Mouse (Mus musculus) limb, embryonic 14.5 days (tissue): ENCODE data around the gene Clmn. TPM values are rescaled to one million over a fixed set of nuclear protein-coding genes. Genes with fewer than 3 reads are reported as not detected.

Experiments used
- ATAC-seq: fragments of 200-750 bp; cut with Nextera tagmentation; 2 replicates; pipeline ENCODE4 v1.8.0; 2017; ENCODE audit warnings: low read depth, moderate number of reproducible peaks, moderate TSS enrichment; ENCODE audit not compliant: low FRiP score
- DNase-seq: peaks from one replicate; pipeline ENCODE4 v3.0.0-alpha.2; 2015; ENCODE audit warnings: low spot score
- H3K27ac ChIP-seq: fragments of 300-500 bp; sonication (generic); replicated peaks from 2 replicates; pipeline ENCODE4 v1.5.1; 2014; ENCODE audit warnings: low read depth, mild to moderate bottlenecking, low read length, moderate library complexity, mixed read lengths
- H3K27me3 ChIP-seq: fragments of 300-500 bp; sonication (generic); 2 replicates; pipeline ENCODE4 v1.6.1; 2014; ENCODE audit warnings: low read length, mixed read lengths; ENCODE audit not compliant: control insufficient read depth, insufficient read depth
- H3K36me3 ChIP-seq: fragments of 300-500 bp; sonication (generic); 2 replicates; pipeline ENCODE4 v1.6.1; 2014; ENCODE audit warnings: mild to moderate bottlenecking, low read length, moderate library complexity, mixed read lengths; ENCODE audit not compliant: control insufficient read depth, insufficient read depth
- H3K4me1 ChIP-seq: fragments of 300-500 bp; sonication (generic); 2 replicates; pipeline ENCODE4 v1.6.1; 2014; ENCODE audit warnings: antibody characterized with exemption, low read length, mixed read lengths; ENCODE audit not compliant: control insufficient read depth, insufficient read depth
- H3K4me2 ChIP-seq: fragments of 300-500 bp; sonication (generic); replicated peaks from 2 replicates; pipeline ENCODE4 v1.6.1; 2014; ENCODE audit warnings: low read depth, mild to moderate bottlenecking, low read length, moderate library complexity; ENCODE audit not compliant: severe bottlenecking
- H3K4me3 ChIP-seq: fragments of 300-500 bp; sonication (generic); replicated peaks from 2 replicates; pipeline ENCODE4 v1.5.1; 2014; ENCODE audit warnings: low read length
- H3K9ac ChIP-seq: fragments of 300-500 bp; sonication (generic); 2 replicates; pipeline ENCODE4 v1.6.1; 2014; ENCODE audit warnings: mild to moderate bottlenecking, low read depth, low read length, moderate library complexity; ENCODE audit not compliant: severe bottlenecking
- H3K9me3 ChIP-seq: fragments of 300-500 bp; sonication (generic); 2 replicates; pipeline ENCODE4 v1.6.1; 2016; ENCODE audit warnings: low read length; ENCODE audit not compliant: control insufficient read depth
- POLR2A ChIP-seq: fragments of 200-500 bp; IDR thresholded peaks from 2 replicates; pipeline ENCODE4 v1.8.0; 2012; ENCODE audit warnings: inconsistent platforms, mild to moderate bottlenecking, moderate library complexity, borderline replicate concordance; ENCODE audit not compliant: insufficient read depth, insufficient read length; ENCODE audit errors: extremely low read depth
- WGBS: fragments of 180-500 bp; shearing (Covaris S2); extraction: QIAGEN DNeasy Blood & Tissue Kit; methylation state at CpG from one replicate; pipeline ENCODE4 v1.1.7; 2014; 5-methylcytosine and 5-hydroxymethylcytosine counted together
- polyA plus RNA-seq, 2 experiments: library from polyadenylated mRNA; depleted of rRNA in 1 of 2; stranded (reverse) in 1 of 2; unstranded in 1 of 2; fragments of >200 nt; fragmentation: Nextera tagmentation in 1 of 2; extraction: Ambion mirVana in 1 of 2; gene quantifications; 2 replicates each; pipeline versions ENCODE4 v1.2.1 to v1.2.3; 2012 to 2014

Gene Clmn
- polyA plus RNA-seq, 2 experiments, result 2.9 to 8.1 TPM

DNA sequence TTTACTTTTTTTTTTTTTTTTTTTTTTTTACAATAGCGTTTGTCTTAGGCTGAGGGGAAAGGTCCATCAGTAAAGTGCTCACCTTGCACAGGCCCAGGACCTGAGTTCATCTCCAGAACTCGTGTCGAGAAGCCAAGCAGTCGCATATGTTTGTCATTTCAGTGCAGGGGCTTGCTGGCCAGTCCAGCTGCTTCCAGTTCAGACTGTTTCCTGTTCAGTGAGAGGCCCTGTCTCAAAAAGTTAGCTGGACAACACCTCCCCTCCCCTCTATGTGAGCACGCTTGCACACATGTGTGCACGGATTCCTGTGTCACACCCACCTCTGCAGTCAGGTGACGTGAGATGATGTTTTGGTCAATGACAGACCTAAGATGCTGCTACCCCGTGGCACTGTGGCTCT, 25.2 kb upstream of the Clmn start:
- Histone ChIP-seq H3K27me3 (no peaks in the 10 kb centered on the region), H3K9me3 (no peaks in the 10 kb centered on the region), H3K9ac (no peak overlapping the region), H3K36me3 (no peaks in the 10 kb centered on the region), H3K27ac (no peak overlapping the region), H3K4me2 (no peak overlapping the region), H3K4me3 (no peak overlapping the region), H3K4me1 (no peaks in the 10 kb centered on the region)
- WGBS, result 63% methylated on average over 8 of the region's 8 CpGs
- DNase-seq (no peak), ATAC-seq (no peak)
- no peak for TF ChIP-seq POLR2A

DNA sequence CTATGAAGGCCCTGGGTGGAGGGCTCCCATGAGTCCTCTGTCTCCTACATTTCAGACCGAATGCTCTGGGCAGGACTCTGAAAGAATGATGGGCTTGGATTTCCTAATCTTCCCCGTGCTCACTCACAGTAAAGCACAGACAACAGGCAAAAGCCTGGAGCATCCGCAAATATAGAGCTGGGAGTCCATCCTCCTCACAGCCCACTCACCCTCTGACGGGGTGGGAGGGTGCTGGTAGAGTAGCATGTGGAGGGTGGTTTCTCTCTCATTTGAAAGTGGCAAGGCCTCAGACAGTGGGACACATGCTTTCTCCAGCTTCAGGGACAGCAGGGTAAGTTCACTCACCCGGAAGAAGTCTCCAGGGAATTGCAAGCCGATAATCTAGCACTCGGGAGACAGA, 21.2 kb upstream of the Clmn start:
- no peaks in the 10 kb centered on the region for H3K36me3 ChIP-seq
- H3K27me3 ChIP-seq, result no peaks in the 10 kb centered on the region
- no peak overlapping the region for H3K9ac ChIP-seq
- no peak overlapping the region for H3K4me2 ChIP-seq
- H3K9me3 ChIP-seq, result no peaks in the 10 kb centered on the region
- H3K4me3 ChIP-seq, result no peak overlapping the region
- 91% methylated on average over 7 of the region's 7 CpGs for WGBS
- no peaks in the 10 kb centered on the region for H3K4me1 ChIP-seq
- ATAC-seq (no peak), DNase-seq (no peak)
- TF ChIP-seq POLR2A, result no peak
- H3K27ac ChIP-seq, result no peak overlapping the region

- Histone ChIP-seq H3K36me3 (no peaks in the 10 kb centered on the region), H3K4me3 (no peak overlapping the region), H3K27ac (no peak overlapping the region), H3K9me3 (no peaks in the 10 kb centered on the region), H3K4me2 (no peak overlapping the region), H3K4me1 (no peaks in the 10 kb centered on the region), H3K27me3 (no peaks in the 10 kb centered on the region), H3K9ac (no peak overlapping the region)
- WGBS, result 56% methylated on average over 5 of the region's 5 CpGs
- ATAC-seq (no peak), DNase-seq (no peak)
- TF ChIP-seq POLR2A, result no peak
These were observed 17.7 kb upstream of the Clmn start for GRCm38 (mm10) chr12:104882533-104882932.

DNA sequence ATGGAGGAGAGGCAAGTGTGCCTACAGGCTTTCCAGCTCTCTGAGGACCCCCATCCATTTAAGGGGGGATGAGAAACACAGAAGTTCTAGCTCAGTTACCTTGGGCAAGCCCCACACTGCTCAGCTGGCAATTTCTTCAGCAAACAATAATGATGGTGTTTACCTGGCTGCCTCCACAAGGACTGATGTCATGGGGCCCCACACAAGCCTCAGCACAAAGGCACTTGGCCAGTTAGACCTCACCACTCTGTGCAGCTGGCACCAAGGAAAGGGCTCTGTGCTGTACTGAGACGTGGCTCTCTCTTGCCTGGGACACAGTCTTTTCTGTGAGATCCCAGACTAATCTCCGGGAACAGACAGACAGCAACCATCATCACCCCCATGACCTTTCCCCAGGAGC, 17.2 kb upstream of the Clmn start:
- TF ChIP-seq POLR2A, result no peak
- ATAC-seq, result no peak

GRCm38 (mm10) chr12:104881518-104882060, 16.7 kb upstream of the Clmn start:
- DNase-seq, result no peak
- Histone ChIP-seq H3K9ac (no peak overlapping the region), H3K9me3 (no peaks in the 10 kb centered on the region), H3K27me3 (no peaks in the 10 kb centered on the region), H3K36me3 (no peaks in the 10 kb centered on the region), H3K4me3 (no peak overlapping the region), H3K4me2 (no peak overlapping the region), H3K27ac (no peak overlapping the region), H3K4me1 (no peaks in the 10 kb centered on the region)
- ATAC-seq, result no peak
- 62% methylated on average over 4 of the region's 4 CpGs for WGBS
- TF ChIP-seq POLR2A, result no peak

More for the DNA sequence above, 17.2 kb upstream of the Clmn start:
- 55% methylated on average over 2 of the region's 2 CpGs for WGBS
- no peak overlapping the region for H3K27ac ChIP-seq
- no peak overlapping the region for H3K4me3 ChIP-seq
- no peak overlapping the region for H3K9ac ChIP-seq
- no peaks in the 10 kb centered on the region for H3K9me3 ChIP-seq
- no peaks in the 10 kb centered on the region for H3K36me3 ChIP-seq
- H3K4me1 ChIP-seq, result no peaks in the 10 kb centered on the region
- no peak for DNase-seq
- H3K27me3 ChIP-seq, result no peaks in the 10 kb centered on the region
- H3K4me2 ChIP-seq, result no peak overlapping the region

DNA sequence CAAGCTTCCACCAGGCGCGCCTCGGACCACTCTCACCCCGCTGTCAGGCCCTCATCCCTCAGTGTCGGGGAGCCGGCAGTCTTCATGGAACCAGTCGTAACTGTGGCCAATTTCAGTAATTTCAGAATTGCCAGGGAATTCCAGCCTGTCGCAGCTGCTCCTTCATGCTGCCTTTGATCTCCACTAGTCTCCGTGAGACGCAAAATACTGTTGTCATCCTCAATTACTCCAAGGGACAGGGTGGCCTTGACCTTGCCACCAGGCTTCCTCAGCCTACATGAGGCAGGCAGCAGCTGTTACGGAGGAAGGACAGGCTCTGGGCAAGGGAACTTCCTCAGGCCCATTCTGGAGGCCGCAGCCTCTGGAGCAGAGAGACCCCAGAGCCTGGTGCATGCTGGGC, 15.5 kb upstream of the Clmn start:
- Histone ChIP-seq H3K4me3 (no peak overlapping the region), H3K36me3 (no peaks in the 10 kb centered on the region), H3K9ac (no peak overlapping the region), H3K9me3 (no peaks in the 10 kb centered on the region), H3K4me1 (no peaks in the 10 kb centered on the region), H3K27ac (no peak overlapping the region), H3K27me3 (no peaks in the 10 kb centered on the region), H3K4me2 (no peak overlapping the region)
- no peak for DNase-seq
- no peak for ATAC-seq
- no peak for TF ChIP-seq POLR2A
- 55% methylated on average over 12 of the region's 12 CpGs for WGBS
